Mouse (Mus musculus) CH12.LX (cell line): ENCODE data around the gene Cox4i2. TPM values are rescaled to one million over a fixed set of nuclear protein-coding genes. Genes with fewer than 3 reads are reported as not detected.

Experiments used
- DNase-seq: peaks from one replicate; pipeline ENCODE4 v3.0.0-alpha.2; 2013; ENCODE audit errors: extremely low read depth
- H3K27ac ChIP-seq: 2 replicates; pipeline ENCODE4 v1.5.1; 2012; ENCODE audit warnings: low read depth, mild to moderate bottlenecking, control low read depth, moderate library complexity; ENCODE audit not compliant: insufficient read depth
- H3K27me3 ChIP-seq: replicated peaks from 2 replicates; pipeline ENCODE3; 2012; ENCODE audit warnings: inconsistent platforms
- H3K36me3 ChIP-seq, 2 experiments: replicated peaks in 1 of 2; 2 replicates each; pipeline versions ENCODE3 to v1.6.1; 2012; ENCODE audit warnings: inconsistent platforms in 1 of 2, low read length in 1 of 2, mild to moderate bottlenecking in 1 of 2, mixed read lengths in 1 of 2, moderate library complexity in 1 of 2; ENCODE audit not compliant: control insufficient read depth in 1 of 2, insufficient read depth in 1 of 2
- H3K4me1 ChIP-seq, 2 experiments: 2 replicates each; pipeline ENCODE4 v1.6.1; 2012; ENCODE audit warnings: inconsistent platforms in 1 of 2, moderate library complexity in 1 of 2; ENCODE audit not compliant: insufficient read depth in 2 of 2, control insufficient read depth in 1 of 2
- H3K4me2 ChIP-seq: 2 replicates; pipeline ENCODE4 v1.6.1; 2012; ENCODE audit warnings: low read depth, mild to moderate bottlenecking, control low read depth; ENCODE audit not compliant: poor library complexity, insufficient read depth, severe bottlenecking
- H3K4me3 ChIP-seq, 3 experiments: fragments of 150-350 bp in 1 of 3; sonication (generic) in 1 of 3; replicated peaks in 1 of 3; 2 replicates each; pipeline versions ENCODE3 to v1.5.1; 2011 to 2012; ENCODE audit warnings: low read depth in 2 of 3, low read length in 2 of 3, mild to moderate bottlenecking in 2 of 3, moderate library complexity in 2 of 3, control low read depth in 1 of 3, improper control_type of control experiment in 1 of 3, inconsistent platforms in 1 of 3, mixed read lengths in 1 of 3; ENCODE audit not compliant: poor library complexity in 1 of 3
- H3K79me2 ChIP-seq: replicated peaks from 2 replicates; pipeline ENCODE4 v1.6.1; 2012; ENCODE audit warnings: mild to moderate bottlenecking, moderate library complexity; ENCODE audit not compliant: control insufficient read depth, poor library complexity, insufficient read depth, severe bottlenecking; ENCODE audit errors: extremely low read depth
- H3K9ac ChIP-seq: 2 replicates; pipeline ENCODE4 v1.6.1; 2012; ENCODE audit warnings: low read depth, mild to moderate bottlenecking, control low read depth, moderate library complexity; ENCODE audit not compliant: insufficient read depth
- H3K9me3 ChIP-seq: replicated peaks from 2 replicates; pipeline ENCODE3; 2012; ENCODE audit warnings: low read length, inconsistent platforms, mixed read lengths
- BHLHE40 ChIP-seq: IDR thresholded peaks from 2 replicates; pipeline ENCODE4 v1.6.1; 2011; ENCODE audit warnings: mild to moderate bottlenecking, low read depth, low read length, improper control_type of control experiment
- CHD2 ChIP-seq: IDR thresholded peaks from 2 replicates; pipeline ENCODE4 v1.6.1; 2011; ENCODE audit warnings: low read length, improper control_type of control experiment
- CTCF ChIP-seq, 2 experiments: IDR thresholded peaks in 1 of 2; conservative IDR thresholded peaks in 1 of 2; 2 replicates each; pipeline ENCODE4 v1.5.1; 2011 to 2012; ENCODE audit warnings: low read depth in 2 of 2, low read length in 2 of 2, improper control_type of control experiment in 1 of 2, inconsistent platforms in 1 of 2, mild to moderate bottlenecking in 1 of 2, moderate library complexity in 1 of 2
- IRF4 ChIP-seq: IDR thresholded peaks from 2 replicates; pipeline ENCODE4 v1.6.1; 2014; ENCODE audit warnings: low read depth, mild to moderate bottlenecking, inconsistent platforms, low read length, improper control_type of control experiment
- JUND ChIP-seq: conservative IDR thresholded peaks from 2 replicates; pipeline ENCODE4 v1.6.1; 2011; ENCODE audit warnings: low read depth, low read length, improper control_type of control experiment
- MAFK ChIP-seq: IDR thresholded peaks from 2 replicates; pipeline ENCODE4 v1.6.1; 2011; ENCODE audit warnings: low read length, improper control_type of control experiment; ENCODE audit not compliant: insufficient replicate concordance
- NELFE ChIP-seq: IDR thresholded peaks from 2 replicates; pipeline ENCODE4 v1.6.1; 2011; ENCODE audit warnings: low read depth, low read length, improper control_type of control experiment
- POLR2A ChIP-seq: IDR thresholded peaks from 2 replicates; pipeline ENCODE4 v1.6.1; 2011; ENCODE audit warnings: low read depth, mild to moderate bottlenecking, improper control_type of control experiment, low read length
- POLR2AphosphoS2 ChIP-seq: IDR thresholded peaks from 2 replicates; pipeline ENCODE4 v1.6.1; 2011; ENCODE audit warnings: low read depth, low read length, improper control_type of control experiment
- SIN3A ChIP-seq: IDR thresholded peaks from 2 replicates; pipeline ENCODE4 v1.6.1; 2012; ENCODE audit warnings: low read length, improper control_type of control experiment, inconsistent platforms
- TBP ChIP-seq: conservative IDR thresholded peaks from 2 replicates; pipeline ENCODE4 v1.6.1; 2011; ENCODE audit warnings: low read depth, low read length, improper control_type of control experiment
- ZKSCAN1 ChIP-seq: IDR thresholded peaks from 2 replicates; pipeline ENCODE4 v1.6.1; 2012; ENCODE audit warnings: low read depth, inconsistent platforms, low read length, improper control_type of control experiment, borderline replicate concordance
- dilution Hi-C: fragments of 300-500 bp; cut with MboI; formaldehyde crosslinking; loops from 2 replicates; pipeline ENCODE4 v1.14.3; 2020; ENCODE audit warnings: low sequenced_read_pairs; ENCODE audit not compliant: extremely low pct_unique_long_range_greater_than_20kb, extremely low pct_ligation_motif_present
- in situ Hi-C: fragments of 300-500 bp; cut with MboI; formaldehyde crosslinking; loops from 3 replicates; pipeline ENCODE4 v1.14.3; 2019; ENCODE audit warnings: low sequenced_read_pairs, low pct_ligation_motif_present, low pct_unique_long_range_greater_than_20kb, mixed read lengths
- polyA plus RNA-seq: library from polyadenylated mRNA; unstranded; fragments of >175 nt; gene quantifications from 2 replicates; pipeline ENCODE4 v1.2.1, GENCODE M21; 2012; ENCODE audit warnings: low read depth; ENCODE audit not compliant: insufficient read length
- total RNA-seq, 2 experiments: library from RNA; depleted of rRNA; stranded (reverse); fragments of 300-350 nt in 1 of 2; fragments of >200 nt in 1 of 2; gene quantifications; 2 replicates each; pipeline ENCODE4 v1.2.3; 2012 to 2014

Cox4i2 gene
- total and polyA plus RNA-seq, 3 experiments = not detected

GRCm38 (mm10) chr2:152736090-152736601 is 17.8 kb upstream of the Cox4i2 start, which contains the start of gene Id1:
Id1 (plus strand) TSS chr2:152736251.
- Histone ChIP-seq H3K4me1 (peaks cover 0 to 10% of the 10 kb centered on the region in 2 experiments; a peak in 2 of 4 replicates), H3K4me2 (peak within 1 kb of the TSS; percentile 79), H3K9ac (no peak within 1 kb of the TSS)
- dilution Hi-C loops (no loop called here), in situ Hi-C loops (loop anchor here (5.0 kb wide), 1 partner anchor 34 kb away; no protein-coding TSS in a partner anchor)
- no peak for DNase-seq
- TF ChIP-seq JUND (no peak), POLR2A (0 out of 2 replicates have a peak, but pooled peaks have one; percentile 28), TBP (peak; percentile 70)
- TF ChIP-seq, all 38 proteins: peak for 2
- Histone ChIP-seq H3K9me3 (peaks cover 6% of the 10 kb centered on the region), H3K27ac (no peak within 1 kb of the TSS), H3K4me3 (no peak within 1 kb of the TSS), H3K27me3 (peaks cover 66% of the 10 kb centered on the region), H3K36me3 (no peaks in the 10 kb centered on the region), H3K79me2 (no peaks in the 10 kb centered on the region)

DNA sequence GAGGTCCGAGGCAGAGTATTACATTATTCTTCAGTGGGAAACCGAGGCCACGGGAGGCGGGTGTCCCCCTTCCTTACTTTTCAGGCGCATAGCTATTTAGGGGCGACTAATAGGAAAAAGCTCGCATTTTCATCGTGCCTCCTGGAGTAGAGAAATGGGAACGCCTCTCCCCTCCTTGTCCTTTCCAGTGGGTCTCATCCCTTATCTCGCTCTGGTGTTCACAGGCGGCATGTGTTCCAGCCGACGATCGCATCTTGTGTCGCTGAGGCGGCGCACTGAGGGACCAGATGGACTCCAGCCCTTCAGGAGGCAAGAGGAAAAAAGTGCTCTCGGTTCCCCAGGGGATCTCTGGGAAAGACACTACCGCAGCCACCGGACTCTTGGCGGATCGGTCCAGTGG is 17.2 kb upstream of the Cox4i2 start:
- no peaks in the 10 kb centered on the region for H3K36me3 ChIP-seq
- no peak overlapping the region for H3K4me3 ChIP-seq
- dilution Hi-C loops = no loop called here
- DNase-seq = no peak
- no peaks in the 10 kb centered on the region for H3K79me2 ChIP-seq
- H3K4me1 ChIP-seq = peaks cover 0 to 10% of the 10 kb centered on the region in 2 experiments; a peak in 2 of 4 replicates
- TF ChIP-seq IRF4 = no peak
- TF ChIP-seq CHD2 = no peak
- no peak for TF ChIP-seq TBP
- no peak for TF ChIP-seq ZKSCAN1
- TF ChIP-seq MAFK = no peak
- no peak for TF ChIP-seq BHLHE40
- no peak for TF ChIP-seq CTCF (conservative IDR thresholded peaks at IDR 0.05 in 1 of 2, IDR thresholded peaks at IDR 0.05 in 1 of 2; ENCODE audit: low read depth in 2 of 2, low read length in 2 of 2)
- H3K27me3 ChIP-seq = peaks cover 68% of the 10 kb centered on the region
- H3K4me2 ChIP-seq = no peak overlapping the region
- H3K9ac ChIP-seq = no peak overlapping the region
- in situ Hi-C loops = loop anchor here (5.0 kb wide), 1 partner anchor 34 kb away; no protein-coding TSS in a partner anchor
- peaks cover 6% of the 10 kb centered on the region for H3K9me3 ChIP-seq
- H3K27ac ChIP-seq = no peak overlapping the region

GRCm38 (mm10) chr2:152737306-152738221 is 16.4 kb upstream of the Cox4i2 start:
- TF ChIP-seq POLR2AphosphoS2 (no peak), SIN3A (no peak), NELFE (no peak)
- peaks cover 6% of the 10 kb centered on the region for H3K9me3 ChIP-seq
- peaks cover 0 to 10% of the 10 kb centered on the region in 2 experiments; a peak in 2 of 4 replicates for H3K4me1 ChIP-seq
- peaks cover 62% of the 10 kb centered on the region for H3K27me3 ChIP-seq
- dilution Hi-C loops (no loop called here), in situ Hi-C loops (loop anchor here (5.0 kb wide), 1 partner anchor 35 kb away; no protein-coding TSS in a partner anchor)
- H3K4me3 ChIP-seq = no peak overlapping the region
- no peak for DNase-seq
- H3K4me2 ChIP-seq = no peak overlapping the region
- H3K27ac ChIP-seq = no peak overlapping the region
- no peaks in the 10 kb centered on the region for H3K36me3 ChIP-seq
- H3K79me2 ChIP-seq = no peaks in the 10 kb centered on the region
- H3K9ac ChIP-seq = no peak overlapping the region
